Mouse (Mus musculus) kidney, adult 2 months (tissue): ENCODE data around the gene Zfp710. TPM values are rescaled to one million over a fixed set of nuclear protein-coding genes. Genes with fewer than 3 reads are reported as not detected.
A peak's percentile ranks its signal among the peaks of the same experiment; 100 is the strongest.
"Not testable (repeated sequence)": the region's sequence is repeated elsewhere in the genome, so short reads cannot be mapped to it uniquely, and the experiment has no call there.

Experiments
- DNase-seq: peaks from one replicate; pipeline ENCODE4 v3.0.0; 2021
- H3K27ac ChIP-seq: fragments of 200-500 bp; 2 replicates; pipeline ENCODE4 v1.5.1; 2012; ENCODE audit warnings: low read depth, low read length, control low read depth, inconsistent platforms; ENCODE audit not compliant: insufficient read depth
- H3K27me3 ChIP-seq: fragments of 200-500 bp; replicated peaks from 2 replicates; pipeline ENCODE4 v1.6.1; 2012; ENCODE audit warnings: mild to moderate bottlenecking, moderate library complexity, low read length, inconsistent platforms; ENCODE audit not compliant: control insufficient read depth, insufficient read depth
- H3K36me3 ChIP-seq: fragments of 200-500 bp; 2 replicates; pipeline ENCODE4 v1.6.1; 2012; ENCODE audit warnings: mild to moderate bottlenecking, moderate library complexity, low read length, inconsistent platforms; ENCODE audit not compliant: control insufficient read depth, insufficient read depth
- H3K4me1 ChIP-seq: fragments of 200-500 bp; 2 replicates; pipeline ENCODE4 v1.6.1; 2011; ENCODE audit warnings: low read length; ENCODE audit not compliant: control insufficient read depth, insufficient read depth
- H3K4me3 ChIP-seq: fragments of 200-500 bp; 2 replicates; pipeline ENCODE4 v1.5.1; 2011; ENCODE audit warnings: mild to moderate bottlenecking, low read depth, low read length, control low read depth; ENCODE audit not compliant: insufficient read depth
- CTCF ChIP-seq: fragments of 200-500 bp; conservative IDR thresholded peaks from 2 replicates; pipeline ENCODE4 v1.5.1; 2011; ENCODE audit warnings: low read depth, mild to moderate bottlenecking, control low read depth, low read length, moderate library complexity, mixed read lengths; ENCODE audit not compliant: insufficient read depth, insufficient read length
- POLR2A ChIP-seq: fragments of 200-500 bp; IDR thresholded peaks from one replicate; pipeline ENCODE4 v1.6.1; 2011; ENCODE audit warnings: low read depth, low read length, control low read depth
- WGBS: fragments of 180-500 bp; shearing (Covaris S2); methylation state at CpG from one replicate; pipeline ENCODE4 v1.1.7; 2018; 5-methylcytosine and 5-hydroxymethylcytosine counted together
- polyA plus RNA-seq: library from polyadenylated mRNA; depleted of rRNA; stranded (reverse); fragments of >200 nt; gene quantifications from 2 replicates; pipeline ENCODE4 v1.2.3, GENCODE M21; 2012

Gene Zfp710
- polyA plus RNA-seq, 1 experiment: 22.6 TPM

GRCm38 (mm10) chr7:80121083-80121482 is 96.5 kb downstream of the Zfp710 start:
- WGBS: 37% methylated on average over 5 of the region's 5 CpGs
- DNase-seq: peak; percentile 86
- peaks cover 10% of the 10 kb centered on the region; the same call in 1 of the 2 replicates for H3K4me1 ChIP-seq
- H3K27ac ChIP-seq: no peak overlapping the region
- no peak overlapping the region for H3K4me3 ChIP-seq
- TF ChIP-seq CTCF (no peak), POLR2A (no peak)
- no peaks in the 10 kb centered on the region for H3K36me3 ChIP-seq
- no peaks in the 10 kb centered on the region for H3K27me3 ChIP-seq

- TF ChIP-seq POLR2A (no peak), CTCF (no peak)
- Histone ChIP-seq H3K27me3 (no peaks in the 10 kb centered on the region), H3K4me1 (peaks cover 10% of the 10 kb centered on the region; the same call in 1 of the 2 replicates), H3K36me3 (no peaks in the 10 kb centered on the region), H3K27ac (no peak overlapping the region), H3K4me3 (no peak overlapping the region)
- WGBS: 51% methylated on average over 4 of the region's 4 CpGs
- DNase-seq: no peak
These were observed 98.5 kb downstream of the Zfp710 start for GRCm38 (mm10) chr7:80123115-80123514.

GRCm38 (mm10) chr7:80123672-80124071 is 99.1 kb downstream of the Zfp710 start:
- H3K27me3 ChIP-seq: no peaks in the 10 kb centered on the region
- peaks cover 10% of the 10 kb centered on the region; the same call in 1 of the 2 replicates for H3K4me1 ChIP-seq
- DNase-seq: no peak
- no peak overlapping the region for H3K27ac ChIP-seq
- H3K4me3 ChIP-seq: no peak overlapping the region
- TF ChIP-seq POLR2A (no peak), CTCF (no peak)
- WGBS: 92% methylated on average over 2 of the region's 2 CpGs
- no peaks in the 10 kb centered on the region for H3K36me3 ChIP-seq

GRCm38 (mm10) chr7:80129278-80129677 is 104.7 kb downstream of the Zfp710 start:
- peak; percentile 73 for DNase-seq
- no peak overlapping the region; the same call in 1 of the 2 replicates for H3K27ac ChIP-seq

GRCm38 (mm10) chr7:80130344-80131055 is 105.9 kb downstream of the Zfp710 start:
- H3K36me3 ChIP-seq: no peaks in the 10 kb centered on the region
- DNase-seq: peak; percentile 70
- H3K4me1 ChIP-seq: peaks cover 23% of the 10 kb centered on the region
- no peak overlapping the region for H3K4me3 ChIP-seq
- no peak for TF ChIP-seq POLR2A
- no peak for TF ChIP-seq CTCF
- 43% methylated on average over 12 of the region's 12 CpGs for whole genome bisulfite sequencing
- peak overlapping the region; percentile 48 for H3K27ac ChIP-seq
- no peaks in the 10 kb centered on the region for H3K27me3 ChIP-seq

More at GRCm38 (mm10) chr7:80129278-80129677, 104.7 kb downstream of the Zfp710 start:
- TF ChIP-seq CTCF (no peak), POLR2A (no peak)
- no peak overlapping the region for H3K4me3 ChIP-seq
- H3K36me3 ChIP-seq: no peaks in the 10 kb centered on the region
- H3K4me1 ChIP-seq: peaks cover 15% of the 10 kb centered on the region
- no peaks in the 10 kb centered on the region for H3K27me3 ChIP-seq
- WGBS: 54% methylated on average over 4 of the region's 4 CpGs

- DNase-seq, H3K27ac ChIP-seq, H3K36me3 ChIP-seq, H3K4me3 ChIP-seq, H3K27me3 ChIP-seq: not testable (repeated sequence)
- 70% methylated on average over 7 of the region's 7 CpGs for WGBS
- H3K4me1 ChIP-seq: peaks cover 23% of the 10 kb centered on the region
These were observed 106.7 kb downstream of the Zfp710 start for GRCm38 (mm10) chr7:80131315-80131714.

- WGBS: 54% methylated on average over 9 of the region's 9 CpGs
These were observed 107.9 kb downstream of the Zfp710 start for GRCm38 (mm10) chr7:80132541-80132940.

More at GRCm38 (mm10) chr7:80132541-80132940, 107.9 kb downstream of the Zfp710 start:
- Histone ChIP-seq H3K27me3 (no peaks in the 10 kb centered on the region), H3K4me3 (no peak overlapping the region), H3K36me3 (no peaks in the 10 kb centered on the region), H3K4me1 (peaks cover 23% of the 10 kb centered on the region), H3K27ac (no peak overlapping the region)
- TF ChIP-seq POLR2A: no peak
- TF ChIP-seq CTCF: peak; percentile 75
- peak; percentile 69 for DNase-seq
